In the genomic region with DNA sequence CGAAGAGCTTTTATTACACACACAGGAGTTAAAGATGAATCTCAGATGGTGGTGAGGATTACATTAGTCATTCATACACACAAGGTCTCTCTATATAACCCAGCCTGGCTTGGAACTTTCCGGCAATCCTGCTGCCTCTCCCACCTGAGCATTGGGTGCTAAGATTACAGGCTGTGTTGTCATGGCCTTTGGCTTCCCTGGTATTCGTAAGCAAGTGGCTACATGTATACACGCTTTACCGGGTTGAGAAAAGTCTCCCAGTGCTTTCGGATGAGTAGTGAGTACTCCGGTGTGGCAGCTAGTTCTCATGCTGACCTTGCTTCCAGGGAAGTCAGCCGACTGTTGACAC, we compare ENCODE assay signal across 18 mouse cellular contexts. TPM values are rescaled to one million over a fixed set of nuclear protein-coding genes. Genes with fewer than 3 reads are reported as not detected.
DNase-seq lines count a peak whose midpoint lies in the region; ATAC-seq lines count a peak whose summit lies in the region.
"Had no signal": no experiment of that assay in that cellular context is flagged by ENCODE, and none has a peak within 500 bp of the region (broad histone marks: within the 10 kb centered on the region; RNA-seq: fewer than 3 reads in every experiment).

No protein-coding gene starts in this region.

- no peaks in the 10 kb centered on the region for H3K9me3 ChIP-seq in heart, embryonic 13.5 days
- no peaks in the 10 kb centered on the region for H3K9me3 ChIP-seq in liver, embryonic 16.5 days (replicated peaks; ENCODE audit: control insufficient read depth, low read length)
- no peaks in the 10 kb centered on the region for H3K9me3 ChIP-seq in liver, embryonic 12.5 days (replicated peaks)
- H3K9me3 ChIP-seq in intestine, embryonic 14.5 days (ENCODE audit: control insufficient read depth, low read length), result no peaks in the 10 kb centered on the region
- H3K9me3 ChIP-seq: forebrain, embryonic 12.5 days; hindbrain, embryonic 15.5 days; liver, embryonic 15.5 days; megakaryocyte, embryonic 14.5 days; midbrain, embryonic 15.5 days; stomach, embryonic 15.5 days had no signal

- H3K4me1 ChIP-seq in heart, embryonic 13.5 days, result peaks cover 59% of the 10 kb centered on the region
- H3K4me1 ChIP-seq in liver, embryonic 16.5 days (ENCODE audit: control insufficient read depth, low read depth, low read length), result peaks cover 21% of the 10 kb centered on the region
- H3K4me1 ChIP-seq in liver, embryonic 12.5 days, result peaks cover 45% of the 10 kb centered on the region
- H3K4me1 ChIP-seq in intestine, embryonic 14.5 days (replicated peaks; ENCODE audit: control insufficient read depth, insufficient read depth, low read length), result peaks cover 8% of the 10 kb centered on the region; the same call in 1 of the 2 replicates
- H3K4me1 ChIP-seq: stomach, embryonic 15.5 days had no signal

- H3K4me3 ChIP-seq in heart, embryonic 13.5 days, result no peak overlapping the region
- no peak overlapping the region for H3K4me3 ChIP-seq in liver, embryonic 16.5 days (ENCODE audit: low read depth, low read length)
- no peak overlapping the region for H3K4me3 ChIP-seq in liver, embryonic 12.5 days
- H3K4me3 ChIP-seq in intestine, embryonic 14.5 days (ENCODE audit: low read depth, low read length), result no peak overlapping the region
- H3K4me3 ChIP-seq: forebrain, embryonic 12.5 days; hindbrain, embryonic 15.5 days; left cerebral cortex, adult 2 months; liver, embryonic 15.5 days; midbrain, embryonic 15.5 days; myocyte; stomach, embryonic 15.5 days had no signal

- WGBS in heart, embryonic 13.5 days, result 83% methylated on average over 8 of the region's 8 CpGs
- 74% methylated on average over 8 of the region's 8 CpGs for WGBS in liver, embryonic 16.5 days (ENCODE audit: insufficient replicate concordance)
- 78% methylated on average over 8 of the region's 8 CpGs for WGBS in liver, embryonic 12.5 days (ENCODE audit: insufficient replicate concordance)
- WGBS in intestine, embryonic 14.5 days, result 65% methylated on average over 8 of the region's 8 CpGs
- WGBS in large intestine, adult 2 months, result 24% methylated on average over 8 of the region's 8 CpGs

- H3K9ac ChIP-seq in heart, embryonic 13.5 days, result no peak overlapping the region
- no peak overlapping the region for H3K9ac ChIP-seq in liver, embryonic 16.5 days (ENCODE audit: low read depth, low read length)
- no peak overlapping the region for H3K9ac ChIP-seq in liver, embryonic 12.5 days
- H3K9ac ChIP-seq in intestine, embryonic 14.5 days (ENCODE audit: low read length), result no peak overlapping the region
- H3K9ac ChIP-seq: forebrain, embryonic 12.5 days; hindbrain, embryonic 15.5 days; liver, embryonic 15.5 days; midbrain, embryonic 15.5 days; stomach, embryonic 15.5 days had no signal

- intact Hi-C loops in heart, postnatal 10 days (cut with DNase I), result no loop called here

- H3K36me3 ChIP-seq in heart, embryonic 13.5 days, result no peaks in the 10 kb centered on the region
- H3K36me3 ChIP-seq in liver, embryonic 16.5 days (ENCODE audit: control insufficient read depth, insufficient read depth), result no peaks in the 10 kb centered on the region
- H3K36me3 ChIP-seq in liver, embryonic 12.5 days, result no peaks in the 10 kb centered on the region
- H3K36me3 ChIP-seq in intestine, embryonic 14.5 days (ENCODE audit: control insufficient read depth, insufficient read depth, low read length), result no peaks in the 10 kb centered on the region
- H3K36me3 ChIP-seq: forebrain, embryonic 12.5 days; hindbrain, embryonic 15.5 days; liver, embryonic 15.5 days; midbrain, embryonic 15.5 days; stomach, embryonic 15.5 days had no signal

- H3K27me3 ChIP-seq in heart, embryonic 13.5 days (replicated peaks), result no peaks in the 10 kb centered on the region
- H3K27me3 ChIP-seq in liver, embryonic 16.5 days (ENCODE audit: control insufficient read depth, insufficient read depth, low read depth, low read length), result no peaks in the 10 kb centered on the region
- H3K27me3 ChIP-seq in liver, embryonic 12.5 days (replicated peaks), result no peaks in the 10 kb centered on the region
- no peaks in the 10 kb centered on the region for H3K27me3 ChIP-seq in intestine, embryonic 14.5 days (replicated peaks; ENCODE audit: control insufficient read depth, insufficient read depth, low read length)
- H3K27me3 ChIP-seq: forebrain, embryonic 12.5 days; hindbrain, embryonic 15.5 days; liver, embryonic 15.5 days; megakaryocyte, embryonic 14.5 days; midbrain, embryonic 15.5 days; stomach, embryonic 15.5 days had no signal

- DNase-seq in heart, postnatal 10 days, result no peak
- no peak for DNase-seq in intestine, embryonic 14.5 days (ENCODE audit: low spot score)
- peak; percentile 56 for DNase-seq in large intestine, adult 2 months (ENCODE audit: low read depth, low spot score)
- DNase-seq in left cerebral cortex, adult 8-10 months (ENCODE audit: low spot score in 2 of 2), result no peak
- DNase-seq: cerebellum, adult 9-10 months; right cerebral cortex, postnatal 25 days; thymus, adult 2 months had no signal

- peak overlapping the region; percentile 38 for H3K27ac ChIP-seq in heart, embryonic 13.5 days (replicated peaks)
- peak overlapping the region; percentile 74 for H3K27ac ChIP-seq in liver, embryonic 16.5 days (ENCODE audit: low read length)
- H3K27ac ChIP-seq in liver, embryonic 12.5 days, result no peak overlapping the region
- no peak overlapping the region for H3K27ac ChIP-seq in intestine, embryonic 14.5 days (ENCODE audit: low read depth)
- H3K27ac ChIP-seq: forebrain, embryonic 12.5 days; hindbrain, embryonic 15.5 days; left cerebral cortex, adult 2 months; midbrain, embryonic 15.5 days; stomach, embryonic 15.5 days had no signal

- no peak overlapping the region for H3K4me2 ChIP-seq in heart, embryonic 13.5 days
- no peak overlapping the region for H3K4me2 ChIP-seq in liver, embryonic 16.5 days (ENCODE audit: low read depth, low read length)
- no peak overlapping the region for H3K4me2 ChIP-seq in liver, embryonic 12.5 days
- H3K4me2 ChIP-seq in intestine, embryonic 14.5 days (ENCODE audit: low read length), result no peak overlapping the region
- H3K4me2 ChIP-seq: forebrain, embryonic 12.5 days; hindbrain, embryonic 15.5 days; liver, embryonic 15.5 days; midbrain, embryonic 15.5 days; stomach, embryonic 15.5 days had no signal

- ATAC-seq in heart, embryonic 13.5 days (ENCODE audit: extremely low read depth, insufficient number of reproducible peaks, low FRiP score, low TSS enrichment), result no peak
- ATAC-seq in liver, embryonic 16.5 days (ENCODE audit: low read depth), result no peak; the same call in 1 of the 2 replicates
- ATAC-seq in liver, embryonic 12.5 days, result no peak
- ATAC-seq in intestine, embryonic 14.5 days (replicated peaks; ENCODE audit: low FRiP score, low TSS enrichment, low read depth), result 0 out of 2 replicates have a peak, but pooled peaks have one; percentile 12
- ATAC-seq: midbrain, embryonic 15.5 days had no signal

RNA-seq across cellular contexts. Expression of a gene that starts 48.4 kb away (rescaled TPM):
- 8.4 and 9.2 TPM in 2 replicates for polyA plus RNA-seq in heart, embryonic 13.5 days (2015; fragmentation: Nextera tagmentation; extraction: Ambion mirVana)
- 10 to 100 TPM; 18.0 to 18.7 TPM for total RNA-seq in heart, postnatal 10 days (2021)
- polyA plus RNA-seq in liver, embryonic 16.5 days (2015; fragmentation: Nextera tagmentation; extraction: Ambion mirVana), result 1.8 and 2.6 TPM in 2 replicates
- 3.4 and 3.7 TPM in 2 replicates for polyA plus RNA-seq in liver, embryonic 12.5 days (2016; fragmentation: Nextera tagmentation; extraction: Ambion mirVana)
- 12.1 and 12.3 TPM in 2 replicates for polyA plus RNA-seq in intestine, embryonic 14.5 days (2014; fragmentation: Nextera tagmentation; extraction: Ambion mirVana)
- 4.7 and 6.4 TPM in 2 replicates for polyA plus RNA-seq in large intestine, adult 2 months (2012; rRNA removed)
- total RNA-seq in left cerebral cortex, adult 8-10 months (2022), result 10 to 100 TPM; 17.9 to 19.4 (median 19.1) TPM

Comparison
In these comparisons a context has a peak if more than half of its experiments do, and no peak if none do; other contexts are left out.
1. H3K27ac ChIP-seq: peak in heart, embryonic 13.5 days (single experiment) and liver, embryonic 16.5 days (single experiment); none in liver, embryonic 12.5 days (single experiment) and intestine, embryonic 14.5 days (single experiment).